Mouse (Mus musculus): Measurements from ENCODE around the gene Jade1. TPM values are rescaled to one million over a fixed set of nuclear protein-coding genes. Genes with fewer than 3 reads are reported as not detected.

The Jade1 gene
- polyA plus RNA-seq, 1 experiment from 2014 or later = 11.3 TPM

DNA sequence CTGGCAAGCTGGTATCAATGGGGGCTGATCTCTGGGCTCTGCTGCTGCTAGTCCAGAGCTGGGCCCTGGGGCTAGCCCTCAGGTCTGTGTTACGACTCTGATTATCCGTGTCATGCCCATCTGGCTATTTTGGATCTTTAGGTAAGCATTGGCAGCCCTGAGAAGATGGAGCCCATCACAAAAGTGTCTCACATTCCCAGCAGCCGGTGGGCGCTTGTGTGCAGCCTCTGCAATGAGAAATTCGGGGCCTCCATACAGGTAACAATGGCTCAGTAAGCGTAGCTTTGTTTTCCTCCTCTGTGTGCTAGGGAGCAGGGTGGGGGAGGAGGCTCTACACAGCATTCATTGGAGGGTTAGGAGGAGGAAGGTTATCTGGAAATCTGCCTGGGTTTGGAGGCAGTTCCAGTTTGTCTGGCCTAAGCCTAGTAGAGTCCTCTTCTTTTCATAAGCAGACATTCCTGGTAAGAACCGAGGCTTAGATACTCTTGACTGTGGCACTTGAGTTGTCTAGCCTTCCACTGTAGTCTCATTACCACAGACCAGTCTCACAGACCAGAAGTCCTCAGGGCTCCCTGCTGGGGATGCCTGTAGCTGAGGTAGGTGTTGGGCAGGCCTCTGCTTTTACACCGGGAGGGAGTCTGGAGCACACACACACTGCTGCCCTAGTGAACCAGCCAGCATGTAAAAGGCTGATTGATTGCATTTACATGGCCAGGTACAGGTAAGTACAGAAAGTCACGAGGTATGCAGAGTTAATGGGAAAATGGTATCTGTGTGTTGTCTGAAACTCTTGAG, 45.9 kb downstream of the Jade1 start:
- Histone ChIP-seq H3K4me1 (replicated peaks) (peaks cover 10% of the 10 kb centered on the region), H3K4me2 (no peak overlapping the region), H3K4me3 (replicated peaks) (no peak overlapping the region), H3K36me3 (peaks cover 94% of the 10 kb centered on the region), H3K9me3 (replicated peaks) (no peaks in the 10 kb centered on the region), H3K27me3 (no peaks in the 10 kb centered on the region), H3K27ac (no peak overlapping the region), H3K9ac (no peak overlapping the region)
- no peak for ATAC-seq (ENCODE audit: low read depth)
- no peak for DNase-seq
- 76% methylated on average over 9 of the region's 9 CpGs for WGBS (ENCODE audit: insufficient replicate concordance)

GRCm38 (mm10) chr3:41602933-41603332, 47.4 kb downstream of the Jade1 start:
- DNase-seq (no peak), ATAC-seq (ENCODE audit: low read depth) (no peak)
- Histone ChIP-seq H3K4me2 (no peak overlapping the region), H3K4me1 (replicated peaks) (no peaks in the 10 kb centered on the region), H3K9me3 (replicated peaks) (no peaks in the 10 kb centered on the region), H3K9ac (no peak overlapping the region), H3K36me3 (peaks cover 91% of the 10 kb centered on the region), H3K27me3 (no peaks in the 10 kb centered on the region), H3K4me3 (replicated peaks) (no peak overlapping the region), H3K27ac (no peak overlapping the region)
- WGBS (ENCODE audit: insufficient replicate concordance) = 78% methylated on average over 10 of the region's 10 CpGs

- no peak overlapping the region for H3K4me3 ChIP-seq (replicated peaks)
- H3K27me3 ChIP-seq = no peaks in the 10 kb centered on the region
- no peak for DNase-seq
- no peak overlapping the region for H3K27ac ChIP-seq
- 69% methylated on average over 5 of the region's 5 CpGs for WGBS (ENCODE audit: insufficient replicate concordance)
- H3K9ac ChIP-seq = no peak overlapping the region
- no peaks in the 10 kb centered on the region for H3K9me3 ChIP-seq (replicated peaks)
- no peaks in the 10 kb centered on the region for H3K4me1 ChIP-seq (replicated peaks)
- no peak overlapping the region for H3K4me2 ChIP-seq
- peaks cover 85% of the 10 kb centered on the region for H3K36me3 ChIP-seq
- no peak for ATAC-seq (ENCODE audit: low read depth)
Observed at GRCm38 (mm10) chr3:41603470-41604019, 48.0 kb downstream of the Jade1 start.

GRCm38 (mm10) chr3:41604629-41605321, 49.2 kb downstream of the Jade1 start:
- H3K27ac ChIP-seq = no peak overlapping the region
- H3K4me2 ChIP-seq = no peak overlapping the region
- H3K9me3 ChIP-seq (replicated peaks) = no peaks in the 10 kb centered on the region
- H3K4me1 ChIP-seq (replicated peaks) = no peaks in the 10 kb centered on the region
- no peak overlapping the region for H3K4me3 ChIP-seq (replicated peaks)
- H3K9ac ChIP-seq = no peak overlapping the region
- no peaks in the 10 kb centered on the region for H3K27me3 ChIP-seq
- 68% methylated on average over 12 of the region's 12 CpGs for WGBS (ENCODE audit: insufficient replicate concordance)
- DNase-seq (no peak), ATAC-seq (ENCODE audit: low read depth) (no peak)
- H3K36me3 ChIP-seq = peaks cover 79% of the 10 kb centered on the region

GRCm38 (mm10) chr3:41605601-41606329, 50.2 kb downstream of the Jade1 start:
- H3K27me3 ChIP-seq = no peaks in the 10 kb centered on the region
- H3K4me3 ChIP-seq (replicated peaks) = no peak overlapping the region
- H3K27ac ChIP-seq = no peak overlapping the region
- H3K4me1 ChIP-seq (replicated peaks) = no peaks in the 10 kb centered on the region
- H3K36me3 ChIP-seq = peaks cover 81% of the 10 kb centered on the region
- no peaks in the 10 kb centered on the region for H3K9me3 ChIP-seq (replicated peaks)
- 83% methylated on average over 13 of the region's 13 CpGs for WGBS (ENCODE audit: insufficient replicate concordance)
- no peak overlapping the region for H3K9ac ChIP-seq
- DNase-seq (no peak), ATAC-seq (ENCODE audit: low read depth) (peak; percentile 29; the same call in 1 of the 2 replicates)
- no peak overlapping the region for H3K4me2 ChIP-seq

GRCm38 (mm10) chr3:41606330-41606664, 50.8 kb downstream of the Jade1 start:
- Histone ChIP-seq H3K4me3 (replicated peaks) (no peak overlapping the region), H3K9ac (no peak overlapping the region), H3K4me2 (no peak overlapping the region), H3K4me1 (replicated peaks) (no peaks in the 10 kb centered on the region), H3K27me3 (no peaks in the 10 kb centered on the region), H3K27ac (no peak overlapping the region), H3K36me3 (peaks cover 83% of the 10 kb centered on the region), H3K9me3 (replicated peaks) (no peaks in the 10 kb centered on the region)
- DNase-seq = no peak
- 76% methylated on average over 4 of the region's 4 CpGs for WGBS (ENCODE audit: insufficient replicate concordance)
- no peak for ATAC-seq (ENCODE audit: low read depth)

GRCm38 (mm10) chr3:41607050-41607449, 51.5 kb downstream of the Jade1 start:
- Histone ChIP-seq H3K27me3 (no peaks in the 10 kb centered on the region), H3K4me3 (replicated peaks) (no peak overlapping the region), H3K4me1 (replicated peaks) (no peaks in the 10 kb centered on the region), H3K4me2 (no peak overlapping the region), H3K9me3 (replicated peaks) (no peaks in the 10 kb centered on the region), H3K27ac (no peak overlapping the region), H3K36me3 (peaks cover 83% of the 10 kb centered on the region), H3K9ac (no peak overlapping the region)
- 89% methylated on average over 9 of the region's 9 CpGs for WGBS (ENCODE audit: insufficient replicate concordance)
- DNase-seq (no peak), ATAC-seq (ENCODE audit: low read depth) (no peak)

GRCm38 (mm10) chr3:41607467-41607866, 51.9 kb downstream of the Jade1 start:
- DNase-seq (no peak), ATAC-seq (ENCODE audit: low read depth) (no peak)
- Histone ChIP-seq H3K36me3 (peaks cover 83% of the 10 kb centered on the region), H3K27me3 (no peaks in the 10 kb centered on the region), H3K9ac (no peak overlapping the region), H3K4me2 (no peak overlapping the region), H3K9me3 (replicated peaks) (no peaks in the 10 kb centered on the region), H3K4me1 (replicated peaks) (no peaks in the 10 kb centered on the region), H3K4me3 (replicated peaks) (no peak overlapping the region), H3K27ac (no peak overlapping the region)
- WGBS (ENCODE audit: insufficient replicate concordance) = 82% methylated on average over 8 of the region's 8 CpGs

DNA sequence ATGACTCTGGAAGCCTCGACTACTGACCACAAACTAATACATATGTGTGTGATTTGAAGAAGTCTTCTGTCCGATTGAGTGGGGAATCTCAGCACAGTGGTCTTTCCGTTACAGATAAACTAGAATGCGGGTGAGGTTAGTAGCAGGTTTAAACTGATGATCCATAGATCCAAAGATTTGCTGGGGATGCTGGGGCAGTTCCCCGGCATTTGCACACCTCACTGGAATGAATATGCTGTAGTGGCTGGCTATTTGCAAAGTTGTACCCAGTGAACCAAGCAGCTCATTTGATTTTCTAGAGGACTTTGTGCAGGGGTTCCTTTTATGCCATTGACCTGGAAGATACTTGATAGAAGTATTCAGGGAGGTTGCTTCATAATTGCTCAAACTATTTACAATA, 53.5 kb downstream of the Jade1 start:
- peaks cover 84% of the 10 kb centered on the region for H3K36me3 ChIP-seq
- 80% methylated on average over 5 of the region's 5 CpGs for WGBS (ENCODE audit: insufficient replicate concordance)
- no peaks in the 10 kb centered on the region for H3K9me3 ChIP-seq (replicated peaks)

GRCm38 (mm10) chr3:41612211-41612610, 56.7 kb downstream of the Jade1 start:
- Histone ChIP-seq H3K27me3 (no peaks in the 10 kb centered on the region), H3K4me2 (no peak overlapping the region), H3K9ac (no peak overlapping the region), H3K36me3 (peaks cover 60% of the 10 kb centered on the region), H3K9me3 (replicated peaks) (no peaks in the 10 kb centered on the region), H3K4me1 (replicated peaks) (no peaks in the 10 kb centered on the region), H3K4me3 (replicated peaks) (no peak overlapping the region), H3K27ac (no peak overlapping the region)
- 79% methylated on average over 3 of the region's 3 CpGs for WGBS (ENCODE audit: insufficient replicate concordance)
- ATAC-seq (ENCODE audit: low read depth) = no peak
- DNase-seq = no peak

More for the DNA sequence above, 53.5 kb downstream of the Jade1 start:
- DNase-seq (no peak), ATAC-seq (ENCODE audit: low read depth) (no peak)
- no peak overlapping the region for H3K9ac ChIP-seq
- no peak overlapping the region for H3K4me3 ChIP-seq (replicated peaks)
- no peaks in the 10 kb centered on the region for H3K4me1 ChIP-seq (replicated peaks)
- no peaks in the 10 kb centered on the region for H3K27me3 ChIP-seq
- H3K27ac ChIP-seq = no peak overlapping the region
- H3K4me2 ChIP-seq = no peak overlapping the region

- 82% methylated on average over 9 of the region's 9 CpGs for WGBS (ENCODE audit: insufficient replicate concordance)
- Histone ChIP-seq H3K27me3 (no peaks in the 10 kb centered on the region), H3K27ac (no peak overlapping the region), H3K4me1 (replicated peaks) (no peaks in the 10 kb centered on the region), H3K4me2 (no peak overlapping the region), H3K36me3 (peaks cover 53% of the 10 kb centered on the region), H3K9ac (no peak overlapping the region), H3K4me3 (replicated peaks) (no peak overlapping the region), H3K9me3 (replicated peaks) (no peaks in the 10 kb centered on the region)
- ATAC-seq (ENCODE audit: low read depth) = no peak
- no peak for DNase-seq
Observed at GRCm38 (mm10) chr3:41613706-41614105, 58.2 kb downstream of the Jade1 start.
